Mouse (Mus musculus) cerebellum, adult 2 months (tissue): ENCODE results near the gene Gstp1. TPM values are rescaled to one million over a fixed set of nuclear protein-coding genes. Genes with fewer than 3 reads are reported as not detected.

ENCODE experiments used
- DNase-seq, 2 experiments: peaks; one replicate each; pipeline ENCODE4 v3.0.0; 2021
- H3K27ac ChIP-seq: fragments of 200-500 bp; 2 replicates; pipeline ENCODE4 v1.5.1; 2012; ENCODE audit warnings: low read length, control low read depth, inconsistent platforms; ENCODE audit not compliant: insufficient read depth
- H3K27me3 ChIP-seq: fragments of 200-500 bp; 2 replicates; pipeline ENCODE4 v1.6.1; 2012; ENCODE audit warnings: inconsistent platforms, mild to moderate bottlenecking, low read length, moderate library complexity; ENCODE audit not compliant: control insufficient read depth, insufficient read depth
- H3K4me1 ChIP-seq: fragments of 200-500 bp; 2 replicates; pipeline ENCODE4 v1.6.1; 2011; ENCODE audit warnings: low read length; ENCODE audit not compliant: control insufficient read depth, insufficient read depth
- H3K4me3 ChIP-seq: fragments of 200-500 bp; replicated peaks from 2 replicates; pipeline ENCODE3; 2011; ENCODE audit warnings: mild to moderate bottlenecking, low read depth, low read length, control low read depth; ENCODE audit not compliant: insufficient read depth
- CTCF ChIP-seq: fragments of 200-500 bp; IDR thresholded peaks from 2 replicates; pipeline ENCODE4 v1.5.1; 2011; ENCODE audit warnings: low read depth, mild to moderate bottlenecking, control low read depth, low read length, moderate library complexity, borderline replicate concordance; ENCODE audit not compliant: insufficient read depth
- POLR2A ChIP-seq: fragments of 200-500 bp; IDR thresholded peaks from 2 replicates; pipeline ENCODE4 v1.6.1; 2011; ENCODE audit warnings: low read length, control low read depth, borderline replicate concordance; ENCODE audit not compliant: insufficient read depth
- WGBS: fragments of 180-500 bp; shearing (Covaris S2); methylation state at CpG from one replicate; pipeline ENCODE4 v1.1.7; 2018; 5-methylcytosine and 5-hydroxymethylcytosine counted together
- polyA plus RNA-seq: library from polyadenylated mRNA; depleted of rRNA; stranded (reverse); fragments of >200 nt; gene quantifications from 2 replicates; pipeline ENCODE4 v1.2.3, GENCODE M21; 2012; rRNA removed

Gstp1 gene
- polyA plus RNA-seq, 1 experiment: 561 TPM

- H3K27me3 ChIP-seq: no peaks in the 10 kb centered on the region
- WGBS: 23% methylated on average over 8 of the region's 8 CpGs
- no peak within 1 kb of the TSS for H3K4me3 ChIP-seq
- no peak within 1 kb of the TSS for H3K27ac ChIP-seq
- no peak for DNase-seq
- peaks cover 13% of the 10 kb centered on the region for H3K4me1 ChIP-seq
- TF ChIP-seq CTCF (no peak), POLR2A (no peak)
Measured at GRCm38 (mm10) chr19:3986334-3986733, 51.5 kb downstream of the Gstp1 start, which contains the start of gene Acy3. Acy3 (plus strand) TSS chr19:3986570.

Other genes with a start within 250 kb of the Gstp1 start
- gene Chka, start 186.2 kb downstream of the Gstp1 start, polyA plus RNA-seq: 118 and 132 TPM in 2 replicates
- gene Tcirg1, start 130.9 kb downstream of the Gstp1 start, polyA plus RNA-seq: 29.9 and 32.3 TPM in 2 replicates
- 363 and 369 TPM in 2 replicates for gene Ndufs8, start 125.2 kb downstream of the Gstp1 start, polyA plus RNA-seq
- 7.0 and 8.0 TPM in 2 replicates for gene Aldh3b1, start 108.2 kb downstream of the Gstp1 start, polyA plus RNA-seq
- gene Unc93b1, start 102.8 kb downstream of the Gstp1 start, polyA plus RNA-seq: 14.3 and 14.5 TPM in 2 replicates
- 0.11 and 0.21 TPM in 2 replicates for gene Aldh3b3, start 79.3 kb downstream of the Gstp1 start, polyA plus RNA-seq
- gene Aldh3b2, start 65.7 kb downstream of the Gstp1 start, polyA plus RNA-seq: 0.32 and 0.36 TPM in 2 replicates
- gene Acy3, start 51.4 kb downstream of the Gstp1 start, polyA plus RNA-seq: 9.7 and 10.8 TPM in 2 replicates
- gene Tbx10, start 45.2 kb downstream of the Gstp1 start, polyA plus RNA-seq: 0.08 and 0.33 TPM in 2 replicates
- 8.4 and 9.4 TPM in 2 replicates for gene Nudt8, start 37.4 kb downstream of the Gstp1 start, polyA plus RNA-seq
- gene Gm49405, start 37.4 kb downstream of the Gstp1 start, polyA plus RNA-seq: 4.8 and 5.5 TPM in 2 replicates
- 15.8 and 19.9 TPM in 2 replicates for gene Doc2g, start 34.7 kb downstream of the Gstp1 start, polyA plus RNA-seq
- 331 and 332 TPM in 2 replicates for gene Ndufv1, start 25.2 kb downstream of the Gstp1 start, polyA plus RNA-seq
- gene Gstp2, start 8.0 kb upstream of the Gstp1 start, polyA plus RNA-seq: 8.0 and 10.0 TPM in 2 replicates
- not detected in 2 replicates for gene Gstp3, start 21.6 kb upstream of the Gstp1 start, polyA plus RNA-seq
- 5.5 and 8.0 TPM in 2 replicates for gene Cabp2, start 43.6 kb upstream of the Gstp1 start, polyA plus RNA-seq
- gene Cdk2ap2, start 59.2 kb upstream of the Gstp1 start, polyA plus RNA-seq: 88.7 and 97.0 TPM in 2 replicates
- 568 and 602 TPM in 2 replicates for gene Pitpnm1, start 62.0 kb upstream of the Gstp1 start, polyA plus RNA-seq
- 207 and 209 TPM in 2 replicates for gene Aip, start 87.9 kb upstream of the Gstp1 start, polyA plus RNA-seq
- 0.11 and 0.13 TPM in 2 replicates for gene Gpr152, start 101.8 kb upstream of the Gstp1 start, polyA plus RNA-seq
- gene Cabp4, start 106.0 kb upstream of the Gstp1 start, polyA plus RNA-seq: 0.06 and 0.16 TPM in 2 replicates
- gene Coro1b, start 110.6 kb upstream of the Gstp1 start, polyA plus RNA-seq: 240 and 294 TPM in 2 replicates
- gene Ptprcap, start 115.6 kb upstream of the Gstp1 start, polyA plus RNA-seq: 0.98 and 1.2 TPM in 2 replicates
- gene Rps6kb2, start 125.4 kb upstream of the Gstp1 start, polyA plus RNA-seq: 93.6 and 95.0 TPM in 2 replicates
- gene Carns1, start 137.5 kb upstream of the Gstp1 start, polyA plus RNA-seq: 25.8 and 31.2 TPM in 2 replicates
- 1.1 and 1.4 TPM in 2 replicates for gene Tbc1d10c, start 153.3 kb upstream of the Gstp1 start, polyA plus RNA-seq
- gene Ppp1ca, start 154.1 kb upstream of the Gstp1 start, polyA plus RNA-seq: 316 and 348 TPM in 2 replicates
- gene Rad9a, start 163.7 kb upstream of the Gstp1 start, polyA plus RNA-seq: 31.9 and 37.6 TPM in 2 replicates
- gene Clcf1, start 176.3 kb upstream of the Gstp1 start, polyA plus RNA-seq: 4.3 and 5.0 TPM in 2 replicates
- 0.77 TPM in 1 of 2 replicates, not detected in the other for gene AC109138.7, start 176.4 kb upstream of the Gstp1 start, polyA plus RNA-seq
- gene Pold4, start 193.9 kb upstream of the Gstp1 start, polyA plus RNA-seq: 39.3 and 40.1 TPM in 2 replicates
- 139 and 151 TPM in 2 replicates for gene Ssh3, start 231.2 kb upstream of the Gstp1 start, polyA plus RNA-seq
- gene Ankrd13d, start 245.2 kb upstream of the Gstp1 start, polyA plus RNA-seq: 74.3 and 76.1 TPM in 2 replicates